Comparison of ENCODE assay signal across 8 mouse cellular contexts in the genomic region with DNA sequence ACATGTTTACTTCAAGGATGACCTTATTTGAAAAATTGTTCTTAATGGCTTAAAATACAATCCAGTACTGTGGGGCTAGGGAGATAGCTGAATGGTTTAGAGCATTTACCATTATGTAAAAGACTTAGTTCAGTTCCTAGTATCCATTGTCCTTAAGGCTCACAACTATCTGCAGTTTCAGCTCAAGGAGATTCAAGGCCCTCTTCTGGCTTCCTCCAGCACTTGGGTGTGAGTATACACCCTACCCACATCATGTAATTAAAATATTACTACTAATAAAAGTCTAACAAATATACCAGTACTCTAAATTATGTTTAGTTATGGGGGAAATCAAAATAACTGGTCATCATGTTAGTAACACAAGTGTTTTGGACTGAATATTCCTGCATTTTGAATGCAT. TPM values are rescaled to one million over a fixed set of nuclear protein-coding genes. Genes with fewer than 3 reads are reported as not detected.
DNase-seq lines count a peak whose midpoint lies in the region; ATAC-seq and TF ChIP-seq lines count a peak whose summit lies in the region.

No protein-coding gene starts in this region.

- no peak for TF ChIP-seq CTCF in hindbrain, postnatal 0 days (IDR thresholded peaks at IDR 0.05; ENCODE audit: low read depth)
- no peak for TF ChIP-seq CTCF in midbrain, postnatal 0 days (IDR thresholded peaks at IDR 0.05)

- no peak for DNase-seq in kidney, postnatal 25 days
- DNase-seq in c-Kit-positive CD71-positive TER-119-positive erythroid progenitor cells, embryonic 14.5 days (ENCODE audit: low spot score) = peak; percentile 16
- no peak for DNase-seq in hindbrain, postnatal 0 days (ENCODE audit: low spot score)
- no peak for DNase-seq in midbrain, postnatal 0 days (ENCODE audit: low spot score)
- DNase-seq in cerebellum, adult 8-10 months = no peak
- DNase-seq in left cerebral cortex, adult 9 months (ENCODE audit: low spot score in 2 of 2) = no peak
- DNase-seq in right cerebral cortex, adult 2 months (ENCODE audit: low spot score in 2 of 2) = no peak

- H3K4me1 ChIP-seq in kidney, embryonic 14.5 days (ENCODE audit: control insufficient read depth, insufficient read depth, low read length) = no peaks in the 10 kb centered on the region
- peaks cover 8% of the 10 kb centered on the region for H3K4me1 ChIP-seq in hindbrain, postnatal 0 days (ENCODE audit: insufficient read depth, low read length)
- 0 out of 2 replicates have a peak, but pooled peaks cover 3% of the 10 kb centered on the region for H3K4me1 ChIP-seq in midbrain, postnatal 0 days (ENCODE audit: insufficient read depth, low read length)

- no peaks in the 10 kb centered on the region for H3K27me3 ChIP-seq in kidney, embryonic 14.5 days (ENCODE audit: control insufficient read depth, insufficient read depth, low read length)
- H3K27me3 ChIP-seq in hindbrain, postnatal 0 days (ENCODE audit: insufficient read depth, low read length) = no peaks in the 10 kb centered on the region
- no peaks in the 10 kb centered on the region for H3K27me3 ChIP-seq in midbrain, postnatal 0 days (ENCODE audit: insufficient read depth, low read length)

- peak overlapping the region; percentile 76; the same call in 1 of the 2 replicates for H3K9ac ChIP-seq in kidney, embryonic 14.5 days (ENCODE audit: low read depth, low read length)
- H3K9ac ChIP-seq in hindbrain, postnatal 0 days (replicated peaks; ENCODE audit: low read length) = no peak overlapping the region
- H3K9ac ChIP-seq in midbrain, postnatal 0 days (replicated peaks; ENCODE audit: low read length, poor library complexity, severe bottlenecking) = no peak overlapping the region

- H3K4me3 ChIP-seq in kidney, embryonic 14.5 days (ENCODE audit: low read length) = peak overlapping the region; percentile 84
- H3K4me3 ChIP-seq in hindbrain, postnatal 0 days (ENCODE audit: low read length) = peak overlapping the region; percentile 81
- no peak overlapping the region for H3K4me3 ChIP-seq in midbrain, postnatal 0 days (ENCODE audit: low read depth, low read length)

- no peak overlapping the region for H3K27ac ChIP-seq in kidney, embryonic 14.5 days (ENCODE audit: low read depth, low read length)
- no peak overlapping the region for H3K27ac ChIP-seq in hindbrain, postnatal 0 days
- no peak overlapping the region for H3K27ac ChIP-seq in midbrain, postnatal 0 days (ENCODE audit: low read depth, low read length)

- peaks cover 31% of the 10 kb centered on the region for H3K36me3 ChIP-seq in kidney, embryonic 14.5 days (ENCODE audit: control insufficient read depth, insufficient read depth, low read length)
- H3K36me3 ChIP-seq in hindbrain, postnatal 0 days (ENCODE audit: insufficient read depth, low read length) = peaks cover 14% of the 10 kb centered on the region; the same call in 1 of the 2 replicates
- peaks cover 16% of the 10 kb centered on the region for H3K36me3 ChIP-seq in midbrain, postnatal 0 days (ENCODE audit: insufficient read depth, low read length)

- peak overlapping the region; percentile 60 for H3K4me2 ChIP-seq in kidney, embryonic 14.5 days (replicated peaks; ENCODE audit: low read depth, low read length)
- H3K4me2 ChIP-seq in hindbrain, postnatal 0 days (ENCODE audit: low read depth, low read length) = peak overlapping the region; percentile 94
- H3K4me2 ChIP-seq in midbrain, postnatal 0 days (ENCODE audit: low read depth, low read length, poor library complexity, severe bottlenecking) = peak overlapping the region; percentile 70

- no peaks in the 10 kb centered on the region for H3K9me3 ChIP-seq in kidney, embryonic 14.5 days (ENCODE audit: control insufficient read depth, low read length)
- H3K9me3 ChIP-seq in hindbrain, postnatal 0 days (ENCODE audit: low read length) = no peaks in the 10 kb centered on the region
- no peaks in the 10 kb centered on the region for H3K9me3 ChIP-seq in midbrain, postnatal 0 days (ENCODE audit: low read length)

- no peak for ATAC-seq in kidney, embryonic 14.5 days (ENCODE audit: low FRiP score, low TSS enrichment)
- ATAC-seq in hindbrain, postnatal 0 days = no peak
- no peak for ATAC-seq in midbrain, postnatal 0 days (ENCODE audit: low FRiP score)

RNA-seq across cellular contexts. Expression of a gene that starts 1.0 kb away (rescaled TPM):
- polyA plus RNA-seq in kidney, embryonic 14.5 days (2014; fragmentation: Nextera tagmentation; extraction: Ambion mirVana) = 66.4 and 78.0 TPM in 2 replicates
- 7.4 and 8.4 TPM in 2 replicates for total RNA-seq in hindbrain, postnatal 0 days (2014; rRNA removed)
- 15.9 and 17.4 TPM in 2 replicates for polyA plus RNA-seq in hindbrain, postnatal 0 days (2015; fragmentation: Nextera tagmentation; extraction: Ambion mirVana)
- 9.9 and 15.2 TPM in 2 replicates for total RNA-seq in midbrain, postnatal 0 days (2014; rRNA removed)
- 15.5 and 16.7 TPM in 2 replicates for polyA plus RNA-seq in midbrain, postnatal 0 days (2015; fragmentation: Nextera tagmentation; extraction: Ambion mirVana)

RNA-seq across cellular contexts. Expression of a gene that starts 1.2 kb away (rescaled TPM):
- polyA plus RNA-seq in kidney, embryonic 14.5 days (2014; fragmentation: Nextera tagmentation; extraction: Ambion mirVana) = 16.4 and 24.1 TPM in 2 replicates
- total RNA-seq in hindbrain, postnatal 0 days (2014; rRNA removed) = 28.0 and 30.0 TPM in 2 replicates
- 20.9 and 21.3 TPM in 2 replicates for polyA plus RNA-seq in hindbrain, postnatal 0 days (2015; fragmentation: Nextera tagmentation; extraction: Ambion mirVana)
- 43.9 and 49.8 TPM in 2 replicates for total RNA-seq in midbrain, postnatal 0 days (2014; rRNA removed)
- 22.2 and 23.1 TPM in 2 replicates for polyA plus RNA-seq in midbrain, postnatal 0 days (2015; fragmentation: Nextera tagmentation; extraction: Ambion mirVana)

RNA-seq across cellular contexts. Expression of a gene that starts 15.3 kb away (rescaled TPM):
- 104 and 122 TPM in 2 replicates for polyA plus RNA-seq in kidney, embryonic 14.5 days (2014; fragmentation: Nextera tagmentation; extraction: Ambion mirVana)
- 10.6 and 14.2 TPM in 2 replicates for total RNA-seq in hindbrain, postnatal 0 days (2014; rRNA removed)
- 44.0 and 47.5 TPM in 2 replicates for polyA plus RNA-seq in hindbrain, postnatal 0 days (2015; fragmentation: Nextera tagmentation; extraction: Ambion mirVana)
- total RNA-seq in midbrain, postnatal 0 days (2014; rRNA removed) = 8.4 and 16.8 TPM in 2 replicates
- 30.4 and 37.2 TPM in 2 replicates for polyA plus RNA-seq in midbrain, postnatal 0 days (2015; fragmentation: Nextera tagmentation; extraction: Ambion mirVana)

RNA-seq across cellular contexts. Expression of a gene that starts 30.0 kb away (rescaled TPM):
- 12.7 and 23.2 TPM in 2 replicates for polyA plus RNA-seq in kidney, embryonic 14.5 days (2014; fragmentation: Nextera tagmentation; extraction: Ambion mirVana)
- 13.0 and 14.2 TPM in 2 replicates for total RNA-seq in hindbrain, postnatal 0 days (2014; rRNA removed)
- polyA plus RNA-seq in hindbrain, postnatal 0 days (2015; fragmentation: Nextera tagmentation; extraction: Ambion mirVana) = 19.8 and 21.0 TPM in 2 replicates
- total RNA-seq in midbrain, postnatal 0 days (2014; rRNA removed) = 14.9 and 24.3 TPM in 2 replicates
- polyA plus RNA-seq in midbrain, postnatal 0 days (2015; fragmentation: Nextera tagmentation; extraction: Ambion mirVana) = 18.8 and 23.6 TPM in 2 replicates

RNA-seq across cellular contexts. Expression of a gene that starts 55.8 kb away (rescaled TPM):
- polyA plus RNA-seq in kidney, embryonic 14.5 days (2014; fragmentation: Nextera tagmentation; extraction: Ambion mirVana) = 0.09 and 0.14 TPM in 2 replicates
- 0.04 TPM in 1 of 2 replicates, not detected in the other for total RNA-seq in hindbrain, postnatal 0 days (2014; rRNA removed)
- polyA plus RNA-seq in hindbrain, postnatal 0 days (2015; fragmentation: Nextera tagmentation; extraction: Ambion mirVana) = 0.03 and 0.05 TPM in 2 replicates
- total RNA-seq in midbrain, postnatal 0 days (2014; rRNA removed) = 0.05 and 0.09 TPM in 2 replicates
- polyA plus RNA-seq in midbrain, postnatal 0 days (2015; fragmentation: Nextera tagmentation; extraction: Ambion mirVana) = not detected in 2 replicates
